Mouse (Mus musculus) MEL (cell line): ENCODE results near the gene Slc16a11. TPM values are rescaled to one million over a fixed set of nuclear protein-coding genes. Genes with fewer than 3 reads are reported as not detected.

Experiments used
- DNase-seq: peaks from one replicate; pipeline ENCODE4 v3.0.0; 2011; ENCODE audit warnings: low read depth, low spot score
- H3K27ac ChIP-seq: 2 replicates; pipeline ENCODE4 v1.5.1; 2012; ENCODE audit warnings: low read depth, mild to moderate bottlenecking, control low read depth, low read length, moderate library complexity; ENCODE audit not compliant: control insufficient read depth
- H3K27me3 ChIP-seq, 2 experiments: fragments of 150-350 bp in 1 of 2; sonication (generic) in 1 of 2; 2 replicates each; pipeline ENCODE4 v1.6.1; 2012; ENCODE audit warnings: low read length in 2 of 2, mild to moderate bottlenecking in 2 of 2, improper control_type of control experiment in 1 of 2, moderate library complexity in 1 of 2; ENCODE audit not compliant: insufficient read depth in 2 of 2, control insufficient read depth in 1 of 2
- H3K36me3 ChIP-seq, 2 experiments: 2 replicates each; pipeline ENCODE4 v1.6.1; 2012 to 2014; ENCODE audit warnings: low read length in 2 of 2, improper control_type of control experiment in 1 of 2, inconsistent platforms in 1 of 2, mild to moderate bottlenecking in 1 of 2; ENCODE audit not compliant: insufficient read depth in 2 of 2, control insufficient read depth in 1 of 2
- H3K4me1 ChIP-seq, 2 experiments: fragments of 150-350 bp in 1 of 2; sonication (generic) in 1 of 2; 2 replicates each; pipeline ENCODE4 v1.6.1; 2012; ENCODE audit warnings: low read length in 2 of 2, improper control_type of control experiment in 1 of 2, mild to moderate bottlenecking in 1 of 2; ENCODE audit not compliant: insufficient read depth in 2 of 2, control insufficient read depth in 1 of 2
- H3K4me3 ChIP-seq, 2 experiments: fragments of 150-350 bp in 1 of 2; sonication (generic) in 1 of 2; 2 replicates each; pipeline ENCODE4 v1.5.1; 2012; ENCODE audit warnings: low read depth in 2 of 2, low read length in 2 of 2, mild to moderate bottlenecking in 2 of 2, moderate library complexity in 2 of 2, control low read depth in 1 of 2, improper control_type of control experiment in 1 of 2; ENCODE audit not compliant: control insufficient read depth in 1 of 2, insufficient read depth in 1 of 2
- H3K79me2 ChIP-seq: 2 replicates; pipeline ENCODE4 v1.6.1; 2012; ENCODE audit warnings: mild to moderate bottlenecking, low read length, moderate library complexity; ENCODE audit not compliant: control insufficient read depth, poor library complexity, insufficient read depth
- H3K9ac ChIP-seq: 2 replicates; pipeline ENCODE4 v1.6.1; 2012; ENCODE audit warnings: low read depth, mild to moderate bottlenecking, control low read depth, low read length, moderate library complexity; ENCODE audit not compliant: control insufficient read depth, poor library complexity, severe bottlenecking
- H3K9me3 ChIP-seq: fragments of 150-350 bp; sonication (generic); replicated peaks from 2 replicates; pipeline ENCODE4 v1.6.1; 2012; ENCODE audit warnings: mild to moderate bottlenecking, low read length, improper control_type of control experiment, moderate library complexity; ENCODE audit not compliant: insufficient read depth
- CHD2 ChIP-seq: IDR thresholded peaks from 2 replicates; pipeline ENCODE4 v1.6.1; 2011; ENCODE audit warnings: low read length, improper control_type of control experiment
- CTCF ChIP-seq, 3 experiments: IDR thresholded peaks in 2 of 3; conservative IDR thresholded peaks in 1 of 3; 2 replicates each; pipeline ENCODE4 v1.5.1; 2011 to 2012; ENCODE audit warnings: low read length in 3 of 3, low read depth in 2 of 3, mild to moderate bottlenecking in 2 of 3, improper control_type of control experiment in 1 of 3, inconsistent platforms in 1 of 3, mixed read lengths in 1 of 3, moderate library complexity in 1 of 3; ENCODE audit not compliant: control insufficient read depth in 1 of 3, insufficient read depth in 1 of 3, poor library complexity in 1 of 3, severe bottlenecking in 1 of 3
- E2F4 ChIP-seq: IDR thresholded peaks from 2 replicates; pipeline ENCODE4 v1.6.1; 2011; ENCODE audit warnings: low read depth, low read length, improper control_type of control experiment, borderline replicate concordance
- ELF1 ChIP-seq: IDR thresholded peaks from 2 replicates; pipeline ENCODE4 v1.6.1; 2014; ENCODE audit warnings: low read depth, mild to moderate bottlenecking, inconsistent platforms, low read length, improper control_type of control experiment, moderate library complexity
- EP300 ChIP-seq, 2 experiments: IDR thresholded peaks; 2 replicates each; pipeline ENCODE4 v1.6.1; 2011; ENCODE audit warnings: improper control_type of control experiment in 2 of 2, low read length in 2 of 2, low read depth in 1 of 2, mild to moderate bottlenecking in 1 of 2
- ETS1 ChIP-seq: IDR thresholded peaks from 2 replicates; pipeline ENCODE4 v1.6.1; 2012; ENCODE audit warnings: low read depth, mild to moderate bottlenecking, inconsistent platforms, low read length, improper control_type of control experiment, moderate library complexity
- HCFC1 ChIP-seq: IDR thresholded peaks from 2 replicates; pipeline ENCODE4 v1.6.1; 2012; ENCODE audit warnings: low read depth, mild to moderate bottlenecking, inconsistent platforms, low read length, improper control_type of control experiment, moderate library complexity
- JUND ChIP-seq: IDR thresholded peaks from 2 replicates; pipeline ENCODE4 v1.6.1; 2011; ENCODE audit warnings: low read depth, mild to moderate bottlenecking, improper control_type of control experiment, low read length
- MAFK ChIP-seq: IDR thresholded peaks from 2 replicates; pipeline ENCODE4 v1.6.1; 2011; ENCODE audit warnings: low read depth, mild to moderate bottlenecking, low read length, improper control_type of control experiment, borderline replicate concordance
- MXI1 ChIP-seq: IDR thresholded peaks from 2 replicates; pipeline ENCODE4 v1.6.1; 2011; ENCODE audit warnings: mild to moderate bottlenecking, low read depth, low read length, improper control_type of control experiment
- MYB ChIP-seq: IDR thresholded peaks from 2 replicates; pipeline ENCODE4 v1.6.1; 2011; ENCODE audit warnings: mild to moderate bottlenecking, low read depth, low read length, improper control_type of control experiment
- NELFE ChIP-seq: IDR thresholded peaks from 2 replicates; pipeline ENCODE4 v1.6.1; 2011; ENCODE audit warnings: low read depth, low read length, improper control_type of control experiment
- NRF1 ChIP-seq: IDR thresholded peaks from 2 replicates; pipeline ENCODE4 v1.6.1; 2014; ENCODE audit warnings: low read depth, mild to moderate bottlenecking, inconsistent platforms, low read length, improper control_type of control experiment, moderate library complexity; ENCODE audit not compliant: poor library complexity, insufficient read depth, severe bottlenecking
- POLR2AphosphoS2 ChIP-seq: IDR thresholded peaks from 2 replicates; pipeline ENCODE4 v1.6.1; 2011; ENCODE audit warnings: low read length, improper control_type of control experiment
- POLR2AphosphoS5 ChIP-seq: IDR thresholded peaks from 2 replicates; pipeline ENCODE4 v1.6.1; 2012; ENCODE audit warnings: low read depth, borderline replicate concordance, mild to moderate bottlenecking, inconsistent platforms, low read length, moderate library complexity, mixed read lengths
- SIN3A ChIP-seq: IDR thresholded peaks from 2 replicates; pipeline ENCODE4 v1.6.1; 2012; ENCODE audit warnings: low read length, improper control_type of control experiment, inconsistent platforms
- SMC3 ChIP-seq: IDR thresholded peaks from 2 replicates; pipeline ENCODE4 v1.6.1; 2011; ENCODE audit warnings: low read depth, low read length, improper control_type of control experiment
- TAL1 ChIP-seq: IDR thresholded peaks from 2 replicates; pipeline ENCODE4 v1.6.1; 2012; ENCODE audit warnings: mild to moderate bottlenecking, inconsistent platforms, low read length, moderate library complexity, mixed read lengths
- TCF12 ChIP-seq: IDR thresholded peaks from 2 replicates; pipeline ENCODE4 v1.6.1; 2014; ENCODE audit warnings: low read depth, mild to moderate bottlenecking, inconsistent platforms, low read length, improper control_type of control experiment, moderate library complexity
- UBTF ChIP-seq: IDR thresholded peaks from 2 replicates; pipeline ENCODE4 v1.6.1; 2012; ENCODE audit warnings: low read depth, mild to moderate bottlenecking, inconsistent platforms, low read length, improper control_type of control experiment, moderate library complexity, borderline replicate concordance; ENCODE audit not compliant: insufficient read depth
- USF1 ChIP-seq: IDR thresholded peaks from 2 replicates; pipeline ENCODE4 v1.6.1; 2014; ENCODE audit warnings: low read depth, mild to moderate bottlenecking, inconsistent platforms, low read length, improper control_type of control experiment, moderate library complexity
- ZC3H11A ChIP-seq: IDR thresholded peaks from 2 replicates; pipeline ENCODE4 v1.6.1; 2012; ENCODE audit warnings: low read depth, mild to moderate bottlenecking, inconsistent platforms, low read length, improper control_type of control experiment
- ZKSCAN1 ChIP-seq: IDR thresholded peaks from 2 replicates; pipeline ENCODE4 v1.6.1; 2012; ENCODE audit warnings: low read depth, mild to moderate bottlenecking, inconsistent platforms, low read length, improper control_type of control experiment, moderate library complexity
- polyA plus RNA-seq, 2 experiments: library from polyadenylated mRNA; stranded (reverse) in 1 of 2; unstranded in 1 of 2; fragments of >175 nt in 1 of 2; fragments of >200 nt in 1 of 2; gene quantifications; 2 replicates each; pipeline versions ENCODE4 v1.2.1 to v1.2.4; 2012; ENCODE audit warnings: low replicate concordance in 2 of 2, low read depth in 1 of 2; ENCODE audit not compliant: insufficient read length in 2 of 2, insufficient read depth in 1 of 2, missing spikeins in 1 of 2
- total RNA-seq: library from RNA; depleted of rRNA; stranded (reverse); fragments of 300-350 nt; gene quantifications from 2 replicates; pipeline ENCODE4 v1.2.3, GENCODE M21; 2012

The Slc16a11 gene
- total and polyA plus RNA-seq, 3 experiments: 0.31 to 1.2 TPM; not detected in 1

DNA sequence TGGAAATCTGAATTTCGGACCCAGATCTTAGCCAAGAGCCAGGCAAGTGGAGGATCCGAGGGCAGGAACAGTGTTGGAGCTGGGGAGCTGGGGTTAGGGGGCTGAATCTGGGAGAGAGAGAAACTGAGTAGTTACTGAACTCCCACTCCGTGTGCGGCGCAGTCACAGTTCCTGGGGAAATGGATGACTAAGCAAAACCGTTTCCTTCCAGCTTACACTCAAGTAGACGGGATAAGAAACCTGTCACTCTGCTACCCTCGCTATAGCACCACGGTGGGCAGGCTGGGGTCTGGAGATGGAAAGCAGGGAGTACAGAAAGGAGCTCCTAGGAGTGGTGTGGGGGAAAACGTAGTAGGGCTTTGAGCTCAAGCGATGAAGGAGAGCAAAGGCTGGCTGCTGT is 37.6 kb downstream of the Slc16a11 start:
- no peak for TF ChIP-seq SMC3
- TF ChIP-seq SIN3A: no peak
- TF ChIP-seq CTCF (IDR thresholded peaks at IDR 0.05 in 2 of 3, conservative IDR thresholded peaks at IDR 0.05 in 1 of 3; ENCODE audit: control insufficient read depth in 1 of 3, insufficient read depth in 1 of 3, low read depth in 2 of 3, low read length in 3 of 3, poor library complexity in 1 of 3, severe bottlenecking in 1 of 3): no peak
- TF ChIP-seq NELFE: no peak
- TF ChIP-seq, all 39 proteins: peak for 0
- Histone ChIP-seq H3K27ac (no peak overlapping the region), H3K36me3 (no peaks in the 10 kb centered on the region), H3K4me1 (no peaks in the 10 kb centered on the region), H3K27me3 (peaks cover 0 to 5% of the 10 kb centered on the region in 2 experiments), H3K9me3 (no peaks in the 10 kb centered on the region), H3K79me2 (no peaks in the 10 kb centered on the region), H3K4me3 (no peak overlapping the region), H3K9ac (no peak overlapping the region)
- DNase-seq: no peak

DNA sequence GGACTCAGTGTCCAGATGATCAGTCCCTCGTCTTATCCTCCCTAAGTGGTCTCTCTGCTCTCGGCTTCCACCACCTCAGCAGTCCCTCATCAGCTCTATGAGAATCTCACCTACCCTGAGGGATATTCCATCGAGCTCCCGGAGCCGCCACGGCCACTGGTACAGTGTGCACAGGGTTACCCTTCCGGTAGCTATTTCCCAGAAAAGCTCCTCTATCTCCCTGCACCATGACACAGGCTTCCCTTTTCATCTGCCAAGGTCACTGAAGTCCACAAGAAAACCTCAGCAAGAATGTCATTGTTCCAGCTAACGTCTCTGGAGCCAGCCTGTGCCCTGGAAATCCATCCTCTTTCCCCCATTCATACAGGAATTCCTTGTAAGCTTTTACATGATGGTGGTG is 39.3 kb downstream of the Slc16a11 start:
- H3K4me3 ChIP-seq: no peak overlapping the region
- H3K79me2 ChIP-seq: no peaks in the 10 kb centered on the region
- H3K27me3 ChIP-seq: peaks cover 2 to 6% of the 10 kb centered on the region in 2 experiments
- no peak overlapping the region for H3K27ac ChIP-seq
- H3K9ac ChIP-seq: no peak overlapping the region
- DNase-seq: no peak
- H3K36me3 ChIP-seq: no peaks in the 10 kb centered on the region
- no peaks in the 10 kb centered on the region for H3K9me3 ChIP-seq
- H3K4me1 ChIP-seq: no peaks in the 10 kb centered on the region
- no peak for TF ChIP-seq MAFK
- no peak for TF ChIP-seq ELF1
- TF ChIP-seq E2F4: no peak
- TF ChIP-seq POLR2AphosphoS2: no peak
- TF ChIP-seq CTCF (IDR thresholded peaks at IDR 0.05 in 2 of 3, conservative IDR thresholded peaks at IDR 0.05 in 1 of 3; ENCODE audit: control insufficient read depth in 1 of 3, insufficient read depth in 1 of 3, low read depth in 2 of 3, low read length in 3 of 3, poor library complexity in 1 of 3, severe bottlenecking in 1 of 3): no peak
- TF ChIP-seq MYB: no peak
- TF ChIP-seq ETS1: no peak
- no peak for TF ChIP-seq ZKSCAN1
- no peak for TF ChIP-seq TCF12

DNA sequence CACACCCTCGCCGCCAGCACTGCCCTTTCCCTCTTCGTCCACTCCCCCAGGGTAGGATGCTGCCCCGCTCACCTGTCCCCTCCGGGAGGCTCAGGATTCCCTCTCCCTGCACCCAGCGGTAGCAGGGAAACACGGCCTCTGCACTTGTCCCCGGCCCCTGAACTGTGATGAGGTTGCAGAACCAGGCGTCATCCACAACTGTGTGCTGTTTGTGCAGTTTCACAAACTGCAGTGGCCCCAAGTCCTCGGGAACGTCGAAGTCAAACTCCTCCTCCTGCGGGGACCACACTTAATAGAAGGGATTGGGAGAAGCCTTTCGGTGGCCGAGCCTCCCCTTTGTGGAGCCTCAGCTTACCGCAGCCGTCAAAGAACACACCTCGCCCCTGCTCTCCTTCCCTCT is 41.8 kb downstream of the Slc16a11 start:
- Histone ChIP-seq H3K79me2 (no peaks in the 10 kb centered on the region), H3K27ac (no peak overlapping the region), H3K27me3 (peaks cover 6 to 11% of the 10 kb centered on the region in 2 experiments), H3K4me3 (no peak overlapping the region), H3K4me1 (no peaks in the 10 kb centered on the region), H3K9me3 (no peaks in the 10 kb centered on the region), H3K9ac (no peak overlapping the region), H3K36me3 (no peaks in the 10 kb centered on the region)
- no peak for DNase-seq
- no peak for TF ChIP-seq NRF1
- TF ChIP-seq POLR2AphosphoS5: no peak
- no peak for TF ChIP-seq UBTF
- TF ChIP-seq HCFC1: no peak
- TF ChIP-seq ZC3H11A: no peak
- no peak for TF ChIP-seq TAL1
- no peak for TF ChIP-seq JUND
- no peak for TF ChIP-seq POLR2AphosphoS2
- TF ChIP-seq NELFE: no peak
- TF ChIP-seq EP300 (IDR thresholded peaks at IDR 0.05; ENCODE audit: low read depth in 1 of 2, low read length in 2 of 2): no peak
- no peak for TF ChIP-seq CTCF (IDR thresholded peaks at IDR 0.05 in 2 of 3, conservative IDR thresholded peaks at IDR 0.05 in 1 of 3; ENCODE audit: control insufficient read depth in 1 of 3, insufficient read depth in 1 of 3, low read depth in 2 of 3, low read length in 3 of 3, poor library complexity in 1 of 3, severe bottlenecking in 1 of 3)
- TF ChIP-seq USF1: no peak
- TF ChIP-seq ZKSCAN1: no peak
- no peak for TF ChIP-seq CHD2
- TF ChIP-seq MAFK: no peak
- no peak for TF ChIP-seq MXI1
- TF ChIP-seq SIN3A: no peak
- no peak for TF ChIP-seq MYB
- TF ChIP-seq TCF12: no peak
